Mouse (Mus musculus) intestine, embryonic 15.5 days (tissue): ENCODE measurements around the gene Gabarap. TPM values are rescaled to one million over a fixed set of nuclear protein-coding genes. Genes with fewer than 3 reads are reported as not detected.
"Not testable (repeated sequence)": the region's sequence is repeated elsewhere in the genome, so short reads cannot be mapped to it uniquely, and the experiment has no call there.

Experiments used
- ATAC-seq: fragments of 200-750 bp; cut with Nextera tagmentation; 2 replicates; pipeline ENCODE4 v1.8.0; 2017; ENCODE audit warnings: moderate TSS enrichment, moderate library complexity
- H3K27ac ChIP-seq: fragments of 300-500 bp; sonication (generic); 2 replicates; pipeline ENCODE4 v1.5.1; 2015; ENCODE audit warnings: mild to moderate bottlenecking, inconsistent platforms
- H3K27me3 ChIP-seq: fragments of 300-500 bp; sonication (generic); replicated peaks from 2 replicates; pipeline ENCODE4 v1.6.1; 2015; ENCODE audit warnings: inconsistent platforms
- H3K36me3 ChIP-seq: fragments of 300-500 bp; sonication (generic); 2 replicates; pipeline ENCODE4 v1.6.1; 2015; ENCODE audit warnings: inconsistent platforms
- H3K4me1 ChIP-seq: fragments of 300-500 bp; sonication (generic); replicated peaks from 2 replicates; pipeline ENCODE4 v1.6.1; 2015; ENCODE audit warnings: inconsistent platforms
- H3K4me2 ChIP-seq: fragments of 300-500 bp; sonication (generic); replicated peaks from 2 replicates; pipeline ENCODE4 v1.6.1; 2015; ENCODE audit warnings: mild to moderate bottlenecking, inconsistent platforms
- H3K4me3 ChIP-seq: fragments of 300-500 bp; sonication (generic); replicated peaks from 2 replicates; pipeline ENCODE4 v1.5.1; 2015; ENCODE audit warnings: inconsistent platforms
- H3K9ac ChIP-seq: fragments of 300-500 bp; sonication (generic); 2 replicates; pipeline ENCODE4 v1.6.1; 2015; ENCODE audit warnings: inconsistent platforms
- H3K9me3 ChIP-seq: fragments of 300-500 bp; sonication (generic); 2 replicates; pipeline ENCODE4 v1.6.1; 2016; ENCODE audit warnings: inconsistent platforms
- WGBS: fragments of 180-500 bp; shearing (Covaris S2); methylation state at CpG from one replicate; pipeline ENCODE4 v1.1.7; 2015; 5-methylcytosine and 5-hydroxymethylcytosine counted together
- polyA plus RNA-seq: library from polyadenylated mRNA; unstranded; fragments of >200 nt; fragmentation: Nextera tagmentation; extraction: Ambion mirVana; gene quantifications from 2 replicates; pipeline ENCODE4 v1.2.1, GENCODE M21; 2015

The Gabarap gene
- 529 and 559 TPM in 2 replicates for polyA plus RNA-seq

DNA sequence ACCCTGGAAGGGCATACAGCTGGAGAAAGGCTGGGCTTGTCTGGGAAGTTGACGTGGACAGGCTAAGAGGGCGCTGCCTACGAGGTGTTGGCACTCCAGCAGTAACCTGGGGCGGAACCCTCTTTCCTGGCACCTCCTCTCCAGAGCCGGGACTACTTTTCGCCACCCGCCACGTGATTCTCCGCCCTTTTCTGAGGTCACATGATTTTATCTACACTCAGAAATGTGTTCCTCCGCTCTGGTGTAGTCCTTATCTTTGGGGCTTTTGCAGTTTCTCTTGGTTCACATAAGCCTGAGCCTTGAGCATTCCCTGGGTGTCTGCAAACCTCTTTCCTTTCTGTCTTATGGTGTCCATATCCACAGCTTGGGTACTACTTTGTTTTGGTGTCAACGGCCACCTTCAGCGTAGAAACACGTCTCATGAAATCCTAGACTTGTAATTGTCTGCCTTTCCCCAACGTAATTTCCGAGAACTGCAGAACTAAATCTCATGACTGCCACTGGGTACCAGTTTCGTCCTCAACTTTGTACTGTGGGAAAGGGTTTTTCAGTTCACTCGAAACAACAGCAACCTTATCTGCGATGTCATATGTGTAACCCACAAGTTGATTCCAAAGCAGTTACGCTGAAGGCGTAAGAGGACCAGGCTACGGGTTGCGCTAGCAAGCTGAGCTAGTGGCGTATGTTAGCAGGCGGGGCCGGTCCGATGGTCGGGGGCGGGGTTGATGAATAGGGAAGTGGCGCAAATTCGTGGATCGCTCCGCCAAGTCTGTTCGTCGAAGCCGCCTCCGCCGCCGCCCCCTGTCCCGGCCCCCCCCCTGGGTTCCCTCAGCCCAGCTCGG, at the start of gene Gabarap:
Gene Gabarap, plus strand, starts transcription at position 294 of the 842 bp plus-strand sequence.
- Histone ChIP-seq H3K4me1 (peaks cover 5% of the 10 kb centered on the region), H3K36me3 (peaks cover 31% of the 10 kb centered on the region), H3K27ac (peak within 1 kb of the TSS; percentile 94), H3K9ac (peak within 1 kb of the TSS; percentile 85), H3K27me3 (no peaks in the 10 kb centered on the region), H3K4me2 (peak within 1 kb of the TSS; percentile 80), H3K9me3 (no peaks in the 10 kb centered on the region), H3K4me3 (peak within 1 kb of the TSS; percentile 71)
- under 1% methylated on average over 40 of the region's 40 CpGs for WGBS
- ATAC-seq: peak; percentile 78

DNA sequence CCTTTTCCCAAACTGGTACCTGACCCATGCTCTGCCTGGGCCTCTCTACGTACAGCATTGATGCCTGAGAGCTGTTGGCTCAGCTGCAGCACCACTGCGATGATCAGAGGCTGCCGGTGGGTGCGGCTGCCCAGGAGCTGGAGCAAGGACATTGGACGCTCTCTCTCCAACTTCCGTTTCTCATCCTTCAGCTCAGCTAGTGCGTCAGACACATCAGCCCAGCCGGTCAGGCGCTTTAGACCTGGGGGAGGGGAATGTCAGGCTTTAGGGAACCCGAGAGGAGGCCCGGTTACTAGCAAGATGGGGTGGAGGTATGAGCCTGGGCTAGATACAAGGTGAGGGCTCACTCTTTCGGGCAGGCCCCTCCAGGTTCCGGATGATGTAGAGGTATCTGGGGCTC, 45.7 kb upstream of the Gabarap start:
- Histone ChIP-seq H3K4me2 (peak overlapping the region; percentile 78; the same call in 1 of the 2 replicates), H3K9ac (no peak overlapping the region)

DNA sequence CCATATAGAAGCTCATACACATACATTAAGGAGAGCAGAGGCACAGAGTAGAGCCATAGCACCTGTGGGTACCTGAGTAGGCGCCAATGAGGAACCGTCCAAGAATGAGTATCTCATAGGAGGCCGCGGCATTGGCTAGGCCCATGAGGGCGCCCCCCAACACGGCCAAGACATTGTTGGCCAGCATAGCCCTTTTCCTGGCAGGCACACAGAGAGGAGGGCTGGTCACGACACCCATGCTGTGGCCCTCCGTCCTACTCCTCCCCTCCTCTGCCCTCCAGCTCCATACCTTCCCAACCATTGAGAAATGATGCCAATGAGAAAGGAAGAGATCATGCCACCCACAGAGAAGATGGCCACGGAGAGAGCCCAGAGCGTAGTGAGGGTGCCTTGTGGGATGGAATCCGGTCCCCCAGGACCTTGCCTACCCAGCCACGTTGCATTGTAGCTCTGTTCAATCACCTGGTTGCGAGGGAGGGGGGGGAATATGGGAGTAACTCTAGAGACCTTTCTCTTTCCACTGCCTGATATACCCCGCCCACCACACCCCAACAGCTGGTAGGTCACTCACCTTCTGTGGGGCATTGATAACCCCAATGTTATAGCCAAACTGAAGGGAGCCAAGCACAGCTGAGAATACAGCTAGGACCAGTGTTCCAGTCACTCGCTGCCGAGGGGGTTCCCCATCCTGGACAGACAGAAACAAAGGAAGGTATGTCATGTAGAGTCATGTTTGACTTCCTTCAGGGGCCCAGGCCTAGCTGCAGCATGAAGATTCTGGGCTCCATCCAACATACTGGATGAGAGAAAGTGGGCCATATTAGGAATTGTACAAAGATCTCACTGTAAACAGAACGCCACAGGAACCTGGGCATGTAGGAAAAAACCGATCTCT, 44.7 kb upstream of the Gabarap start:
- H3K4me3 ChIP-seq: peak overlapping the region; percentile 48; the same call in 1 of the 2 replicates
- ATAC-seq: no peak
- H3K4me2 ChIP-seq: peak overlapping the region; percentile 78
- H3K9me3 ChIP-seq: no peaks in the 10 kb centered on the region
- H3K27me3 ChIP-seq: no peaks in the 10 kb centered on the region
- peaks cover 12% of the 10 kb centered on the region; the same call in 1 of the 2 replicates for H3K4me1 ChIP-seq
- WGBS: 82% methylated on average over 16 of the region's 18 CpGs
- peaks cover 6% of the 10 kb centered on the region; the same call in 1 of the 2 replicates for H3K36me3 ChIP-seq
- H3K27ac ChIP-seq: 0 out of 2 replicates have a peak overlapping the region, but pooled peaks have one; percentile 72
- H3K9ac ChIP-seq: peak overlapping the region; percentile 10; the same call in 1 of the 2 replicates

More for the DNA sequence above, 45.7 kb upstream of the Gabarap start:
- H3K27ac ChIP-seq: no peak overlapping the region
- H3K36me3 ChIP-seq: peaks cover 6% of the 10 kb centered on the region; the same call in 1 of the 2 replicates
- WGBS: 78% methylated on average over 13 of the region's 13 CpGs
- H3K27me3 ChIP-seq: no peaks in the 10 kb centered on the region
- no peak overlapping the region for H3K4me3 ChIP-seq
- H3K9me3 ChIP-seq: no peaks in the 10 kb centered on the region
- no peak for ATAC-seq
- H3K4me1 ChIP-seq: peaks cover 12% of the 10 kb centered on the region; the same call in 1 of the 2 replicates

DNA sequence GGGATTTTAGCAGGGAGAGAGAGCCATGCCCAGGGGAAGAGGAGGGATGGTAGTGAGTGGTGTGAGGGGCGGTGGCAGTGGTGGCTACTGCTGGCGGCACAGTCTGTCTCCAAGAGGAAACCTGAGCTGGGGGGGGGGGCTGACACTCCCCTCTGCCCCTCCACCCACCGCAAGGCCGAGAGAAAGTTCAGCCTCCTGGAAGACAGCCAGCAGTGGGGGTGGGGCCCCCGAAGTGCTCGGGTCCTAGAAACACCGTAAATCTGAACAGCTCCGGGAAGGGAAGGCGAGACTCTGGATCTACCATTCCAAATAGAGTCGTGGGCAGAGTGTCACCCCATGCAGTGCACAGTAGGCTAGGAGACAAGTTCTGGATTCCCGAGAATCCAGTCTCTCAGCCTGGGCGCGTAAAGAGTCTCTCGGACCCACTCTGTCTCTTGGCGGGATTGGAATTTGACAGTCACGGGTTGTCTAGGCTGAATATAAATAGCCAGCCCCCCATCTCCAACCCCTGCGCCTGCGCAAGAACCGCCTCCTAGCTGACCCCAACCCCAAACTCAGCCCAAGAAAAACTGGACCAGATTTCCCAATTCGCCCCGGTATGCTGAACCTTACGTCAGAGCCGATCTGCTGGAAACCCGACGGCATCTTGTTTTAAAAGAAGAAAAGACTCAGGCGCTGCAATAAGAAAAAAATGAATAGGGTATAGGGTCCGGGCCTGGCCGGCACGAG, 43.4 kb upstream of the Gabarap start:
- H3K4me2 ChIP-seq: peak overlapping the region; percentile 78
- H3K4me3 ChIP-seq: peak overlapping the region; percentile 48
- no peaks in the 10 kb centered on the region for H3K27me3 ChIP-seq
- no peaks in the 10 kb centered on the region for H3K9me3 ChIP-seq
- WGBS: 5% methylated on average over 29 of the region's 29 CpGs
- H3K9ac ChIP-seq: peak overlapping the region; percentile 44
- H3K4me1 ChIP-seq: peaks cover 12% of the 10 kb centered on the region; the same call in 1 of the 2 replicates
- ATAC-seq: peak; percentile 53
- H3K27ac ChIP-seq: peak overlapping the region; percentile 72
- peaks cover 6% of the 10 kb centered on the region; the same call in 1 of the 2 replicates for H3K36me3 ChIP-seq

DNA sequence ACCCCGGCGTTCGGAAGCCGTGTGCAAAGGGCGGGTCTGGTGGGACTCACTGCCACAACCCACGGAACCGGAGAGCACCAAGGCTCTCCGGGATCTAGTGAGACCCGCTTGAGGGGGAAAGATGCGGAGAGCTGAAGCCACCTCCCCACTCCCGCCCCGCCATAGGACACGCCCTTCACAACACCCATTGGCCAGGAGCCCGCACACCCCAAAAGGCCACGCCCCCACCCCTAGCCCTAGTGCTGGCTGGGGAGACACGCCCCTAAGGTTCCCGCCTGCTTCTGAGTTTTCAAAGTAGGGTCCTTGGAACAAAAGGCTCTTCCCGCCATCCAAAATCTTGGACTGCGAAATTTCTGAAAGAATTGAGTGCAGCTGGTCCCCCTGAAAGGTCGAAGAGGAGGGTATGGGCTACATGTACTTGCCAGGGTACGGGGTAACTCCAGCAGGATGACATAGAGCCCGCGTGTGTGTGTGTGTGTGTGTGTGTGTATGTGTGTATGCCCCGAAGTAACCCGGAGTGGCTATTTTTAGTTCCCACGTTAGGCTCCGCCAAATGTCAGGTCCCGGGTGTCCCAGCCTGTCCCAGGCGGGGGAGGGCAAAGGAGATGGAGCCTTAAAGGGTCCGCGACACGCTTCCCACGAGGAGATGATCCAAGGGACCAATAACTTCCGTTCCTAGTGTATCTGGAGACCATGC, 42.7 kb upstream of the Gabarap start, which contains the start of gene Slc2a4:
Gene Slc2a4, minus strand, starts transcription at position 123 of the 697 bp plus-strand sequence.
- Histone ChIP-seq H3K4me1 (peaks cover 12% of the 10 kb centered on the region; the same call in 1 of the 2 replicates), H3K4me2 (peak within 1 kb of the TSS; percentile 78), H3K36me3 (peaks cover 6% of the 10 kb centered on the region; the same call in 1 of the 2 replicates), H3K27me3 (no peaks in the 10 kb centered on the region), H3K9me3 (no peaks in the 10 kb centered on the region), H3K27ac (peak within 1 kb of the TSS; percentile 72), H3K4me3 (peak within 1 kb of the TSS; percentile 48), H3K9ac (peak within 1 kb of the TSS; percentile 44)
- WGBS: under 1% methylated on average over 34 of the region's 34 CpGs
- peak; percentile 95 for ATAC-seq

DNA sequence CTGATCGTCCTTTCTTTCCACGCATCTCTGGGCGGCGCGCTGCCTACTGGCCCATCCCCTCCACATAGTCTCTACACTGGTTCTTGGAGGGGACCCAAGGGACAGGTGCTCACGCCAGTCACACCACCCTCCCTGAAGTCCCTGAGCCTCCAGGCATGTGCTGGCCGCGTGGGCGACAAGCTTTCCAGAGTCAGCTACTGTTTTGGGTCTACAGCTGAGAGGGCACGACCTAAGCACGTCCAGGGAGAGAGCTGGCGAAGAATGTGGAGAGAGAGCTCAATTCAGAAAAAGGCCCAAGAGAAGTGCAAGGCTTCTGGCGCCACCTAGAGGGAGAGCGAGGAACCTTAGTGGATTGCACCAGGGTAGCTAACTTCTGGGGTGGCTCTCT, 42.2 kb upstream of the Gabarap start:
- H3K9ac ChIP-seq: peak overlapping the region; percentile 36; the same call in 1 of the 2 replicates
- peak overlapping the region; percentile 78 for H3K4me2 ChIP-seq
- H3K4me3 ChIP-seq: peak overlapping the region; percentile 48
- peak overlapping the region; percentile 51 for H3K27ac ChIP-seq
- no peaks in the 10 kb centered on the region for H3K27me3 ChIP-seq
- H3K4me1 ChIP-seq: peaks cover 12% of the 10 kb centered on the region; the same call in 1 of the 2 replicates
- ATAC-seq: peak; percentile 45
- under 1% methylated on average over 14 of the region's 14 CpGs for WGBS
- no peaks in the 10 kb centered on the region for H3K9me3 ChIP-seq
- peaks cover 6% of the 10 kb centered on the region; the same call in 1 of the 2 replicates for H3K36me3 ChIP-seq

DNA sequence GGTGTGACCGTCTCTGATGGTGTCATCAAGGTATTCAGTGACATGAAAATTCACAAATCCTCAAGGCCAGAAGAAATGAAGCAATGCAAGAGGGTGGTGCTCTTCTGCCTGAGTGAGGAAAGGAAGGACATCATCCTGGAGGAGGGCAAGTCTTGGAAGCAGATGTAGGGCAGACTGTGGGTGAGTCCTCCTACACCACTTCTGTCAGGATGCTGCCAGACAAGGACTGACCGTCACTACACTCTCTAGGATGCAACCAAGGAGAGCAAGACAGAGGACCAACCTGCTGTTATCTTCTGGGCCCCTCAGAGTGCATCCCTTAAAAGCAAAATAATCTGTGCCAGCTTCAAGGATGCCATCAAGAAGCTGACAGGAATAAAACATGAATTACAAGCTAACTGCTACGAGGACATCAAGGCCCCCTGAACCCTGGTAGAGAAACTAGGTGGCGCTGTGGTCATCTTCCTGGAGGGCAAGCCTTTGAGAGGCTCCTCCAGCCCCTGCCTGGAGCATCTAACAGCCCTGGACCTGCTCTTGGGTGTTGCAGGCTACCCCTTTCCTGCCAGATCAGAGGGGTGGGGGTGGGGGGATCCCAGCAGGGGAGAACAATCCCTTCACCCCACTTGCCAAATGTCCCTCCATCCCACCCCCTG, 40.0 kb upstream of the Gabarap start:
- peaks cover 9% of the 10 kb centered on the region; the same call in 1 of the 2 replicates for H3K4me1 ChIP-seq
- H3K9me3 ChIP-seq: no peaks in the 10 kb centered on the region
- H3K36me3 ChIP-seq: no peaks in the 10 kb centered on the region
- no peaks in the 10 kb centered on the region for H3K27me3 ChIP-seq
- ATAC-seq: no peak
- no peak overlapping the region for H3K27ac ChIP-seq
- no peak overlapping the region for H3K4me2 ChIP-seq
- H3K9ac ChIP-seq: no peak overlapping the region
- WGBS: 49% methylated on average over 4 of the region's 4 CpGs
- H3K4me3 ChIP-seq: no peak overlapping the region

DNA sequence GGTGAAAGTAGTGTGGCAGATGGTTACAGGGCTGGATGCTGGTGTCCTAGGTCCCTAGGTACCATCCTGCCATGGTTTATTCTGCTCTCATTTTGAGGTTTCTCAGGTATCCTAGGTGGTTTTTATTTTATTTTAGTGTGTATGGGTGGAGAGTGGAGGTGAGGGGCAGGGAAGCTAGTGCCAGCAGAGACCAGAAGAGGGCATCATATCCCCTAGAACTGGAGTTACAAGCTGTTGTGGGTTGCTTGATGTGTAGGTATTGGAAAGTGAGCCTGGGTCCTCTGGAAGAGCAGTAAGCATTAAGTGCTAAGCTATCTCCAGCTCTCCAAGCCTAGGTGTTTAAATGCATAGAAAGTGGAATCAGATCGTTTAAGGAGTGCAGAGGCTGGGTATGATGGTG, 38.7 kb upstream of the Gabarap start:
- H3K4me1 ChIP-seq: peaks cover 9% of the 10 kb centered on the region; the same call in 1 of the 2 replicates
- no peaks in the 10 kb centered on the region for H3K27me3 ChIP-seq
- 30% methylated on average over 1 of the region's 1 CpGs for WGBS
- no peak overlapping the region for H3K27ac ChIP-seq
- H3K4me2 ChIP-seq: no peak overlapping the region
- no peaks in the 10 kb centered on the region for H3K36me3 ChIP-seq
- ATAC-seq: no peak
- H3K9me3 ChIP-seq: no peaks in the 10 kb centered on the region
- no peak overlapping the region for H3K9ac ChIP-seq
- H3K4me3 ChIP-seq: no peak overlapping the region

DNA sequence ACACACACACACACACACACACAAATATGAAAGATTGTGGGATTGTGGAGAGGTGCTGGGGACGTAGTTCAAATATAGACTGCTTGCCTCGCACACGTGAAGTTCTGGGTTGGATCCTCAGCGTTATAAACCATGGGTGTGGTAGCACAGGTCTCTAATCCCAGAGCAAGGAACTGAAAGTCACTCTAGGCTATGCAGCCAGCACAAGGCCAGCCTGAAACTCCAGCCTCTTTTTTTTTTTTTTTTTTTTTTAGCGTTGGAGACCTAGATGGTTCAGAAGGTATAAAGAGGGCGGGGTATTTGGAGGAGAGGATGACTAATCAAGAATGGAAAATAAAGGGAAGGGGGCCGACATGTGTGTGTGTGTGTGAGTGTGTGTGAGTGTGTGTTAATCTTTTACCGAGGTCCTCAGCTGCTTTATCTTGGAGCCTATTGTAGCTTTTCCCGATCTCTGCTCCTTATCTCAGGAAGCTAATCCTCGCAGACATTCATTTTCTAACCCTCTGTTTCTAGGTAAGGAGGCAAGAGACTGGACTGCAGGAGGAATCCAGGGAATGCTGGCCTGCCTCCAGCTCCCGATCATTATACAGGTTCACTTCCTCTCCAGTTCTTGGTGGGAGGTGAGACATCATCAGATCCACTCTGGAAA, 37.6 kb upstream of the Gabarap start:
- H3K4me2 ChIP-seq: peak overlapping the region; percentile 28; the same call in 1 of the 2 replicates
- peak; percentile 58 for ATAC-seq
- H3K27ac ChIP-seq: peak overlapping the region; percentile 40; the same call in 1 of the 2 replicates

DNA sequence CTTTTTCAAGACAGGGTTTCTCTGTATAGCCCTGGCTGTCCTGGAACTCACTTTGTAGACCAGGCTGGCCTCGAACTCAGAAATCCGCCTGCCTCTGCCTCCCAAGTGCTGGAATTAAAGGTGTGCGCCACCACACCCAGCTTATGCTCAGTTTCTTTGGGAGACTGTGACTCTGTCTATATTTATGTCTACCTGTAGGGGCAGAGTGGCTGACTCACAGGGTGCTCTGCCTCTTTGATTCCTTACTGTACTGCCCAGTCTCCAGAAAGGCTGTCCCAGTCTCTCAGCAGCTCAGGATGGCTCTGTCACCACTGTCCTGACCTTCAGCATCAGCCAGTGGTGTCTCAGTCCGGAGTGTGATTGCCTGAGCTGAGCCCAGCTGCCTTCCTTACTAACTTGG, 35.3 kb upstream of the Gabarap start:
- not testable (repeated sequence) for ATAC-seq

More for the DNA sequence above, 37.6 kb upstream of the Gabarap start:
- 35% methylated on average over 11 of the region's 11 CpGs for WGBS
- no peaks in the 10 kb centered on the region for H3K27me3 ChIP-seq
- no peak overlapping the region for H3K9ac ChIP-seq
- no peak overlapping the region for H3K4me3 ChIP-seq
- no peaks in the 10 kb centered on the region for H3K9me3 ChIP-seq
- peaks cover 5% of the 10 kb centered on the region; the same call in 1 of the 2 replicates for H3K4me1 ChIP-seq
- H3K36me3 ChIP-seq: no peaks in the 10 kb centered on the region

More for the DNA sequence above, 35.3 kb upstream of the Gabarap start:
- not testable (repeated sequence) for H3K36me3 ChIP-seq, H3K4me1 ChIP-seq, H3K27me3 ChIP-seq, H3K4me3 ChIP-seq, H3K4me2 ChIP-seq, H3K27ac ChIP-seq, H3K9ac ChIP-seq, H3K9me3 ChIP-seq
- 78% methylated on average over 4 of the region's 4 CpGs for WGBS
